Mouse (Mus musculus) CH12.LX (cell line): ENCODE measurements around the gene Usp5. TPM values are rescaled to one million over a fixed set of nuclear protein-coding genes. Genes with fewer than 3 reads are reported as not detected.

Experiments
- DNase-seq: peaks from one replicate; pipeline ENCODE4 v3.0.0-alpha.2; 2013; ENCODE audit errors: extremely low read depth
- H3K27ac ChIP-seq: 2 replicates; pipeline ENCODE4 v1.5.1; 2012; ENCODE audit warnings: low read depth, mild to moderate bottlenecking, control low read depth, moderate library complexity; ENCODE audit not compliant: insufficient read depth
- H3K27me3 ChIP-seq: replicated peaks from 2 replicates; pipeline ENCODE3; 2012; ENCODE audit warnings: inconsistent platforms
- H3K36me3 ChIP-seq, 2 experiments: replicated peaks in 1 of 2; 2 replicates each; pipeline versions ENCODE3 to v1.6.1; 2012; ENCODE audit warnings: inconsistent platforms in 1 of 2, low read length in 1 of 2, mild to moderate bottlenecking in 1 of 2, mixed read lengths in 1 of 2, moderate library complexity in 1 of 2; ENCODE audit not compliant: control insufficient read depth in 1 of 2, insufficient read depth in 1 of 2
- H3K4me1 ChIP-seq, 2 experiments: 2 replicates each; pipeline ENCODE4 v1.6.1; 2012; ENCODE audit warnings: inconsistent platforms in 1 of 2, moderate library complexity in 1 of 2; ENCODE audit not compliant: insufficient read depth in 2 of 2, control insufficient read depth in 1 of 2
- H3K4me2 ChIP-seq: 2 replicates; pipeline ENCODE4 v1.6.1; 2012; ENCODE audit warnings: low read depth, mild to moderate bottlenecking, control low read depth; ENCODE audit not compliant: poor library complexity, insufficient read depth, severe bottlenecking
- H3K4me3 ChIP-seq, 3 experiments: fragments of 150-350 bp in 1 of 3; sonication (generic) in 1 of 3; replicated peaks in 1 of 3; 2 replicates each; pipeline versions ENCODE3 to v1.5.1; 2011 to 2012; ENCODE audit warnings: low read depth in 2 of 3, low read length in 2 of 3, mild to moderate bottlenecking in 2 of 3, moderate library complexity in 2 of 3, control low read depth in 1 of 3, improper control_type of control experiment in 1 of 3, inconsistent platforms in 1 of 3, mixed read lengths in 1 of 3; ENCODE audit not compliant: poor library complexity in 1 of 3
- H3K79me2 ChIP-seq: replicated peaks from 2 replicates; pipeline ENCODE4 v1.6.1; 2012; ENCODE audit warnings: mild to moderate bottlenecking, moderate library complexity; ENCODE audit not compliant: control insufficient read depth, poor library complexity, insufficient read depth, severe bottlenecking; ENCODE audit errors: extremely low read depth
- H3K9ac ChIP-seq: 2 replicates; pipeline ENCODE4 v1.6.1; 2012; ENCODE audit warnings: low read depth, mild to moderate bottlenecking, control low read depth, moderate library complexity; ENCODE audit not compliant: insufficient read depth
- H3K9me3 ChIP-seq: replicated peaks from 2 replicates; pipeline ENCODE3; 2012; ENCODE audit warnings: low read length, inconsistent platforms, mixed read lengths
- BHLHE40 ChIP-seq: IDR thresholded peaks from 2 replicates; pipeline ENCODE4 v1.6.1; 2011; ENCODE audit warnings: mild to moderate bottlenecking, low read depth, low read length, improper control_type of control experiment
- ELF1 ChIP-seq: IDR thresholded peaks from 2 replicates; pipeline ENCODE4 v1.6.1; 2014; ENCODE audit warnings: low read depth, mild to moderate bottlenecking, inconsistent platforms, low read length, improper control_type of control experiment
- EP300 ChIP-seq: IDR thresholded peaks from 2 replicates; pipeline ENCODE4 v1.6.1; 2011; ENCODE audit warnings: low read length, improper control_type of control experiment
- ETS1 ChIP-seq: conservative IDR thresholded peaks from 2 replicates; pipeline ENCODE4 v1.6.1; 2012; ENCODE audit warnings: low read depth, mild to moderate bottlenecking, inconsistent platforms, low read length, improper control_type of control experiment, moderate library complexity
- GABPA ChIP-seq: IDR thresholded peaks from 2 replicates; pipeline ENCODE4 v1.6.1; 2012; ENCODE audit warnings: low read depth, low read length, improper control_type of control experiment, inconsistent platforms; ENCODE audit not compliant: insufficient replicate concordance
- HCFC1 ChIP-seq: IDR thresholded peaks from 2 replicates; pipeline ENCODE4 v1.6.1; 2012; ENCODE audit warnings: low read depth, mild to moderate bottlenecking, inconsistent platforms, low read length, improper control_type of control experiment
- IRF4 ChIP-seq: IDR thresholded peaks from 2 replicates; pipeline ENCODE4 v1.6.1; 2014; ENCODE audit warnings: low read depth, mild to moderate bottlenecking, inconsistent platforms, low read length, improper control_type of control experiment
- JUN ChIP-seq: IDR thresholded peaks from 2 replicates; pipeline ENCODE4 v1.6.1; 2011; ENCODE audit warnings: low read depth, mild to moderate bottlenecking, low read length, improper control_type of control experiment, moderate library complexity; ENCODE audit not compliant: insufficient read depth
- JUND ChIP-seq: conservative IDR thresholded peaks from 2 replicates; pipeline ENCODE4 v1.6.1; 2011; ENCODE audit warnings: low read depth, low read length, improper control_type of control experiment
- KAT2A ChIP-seq: IDR thresholded peaks from 2 replicates; pipeline ENCODE4 v1.6.1; 2012; ENCODE audit warnings: low read length, improper control_type of control experiment, inconsistent platforms; ENCODE audit not compliant: insufficient replicate concordance
- MAFK ChIP-seq: IDR thresholded peaks from 2 replicates; pipeline ENCODE4 v1.6.1; 2011; ENCODE audit warnings: low read length, improper control_type of control experiment; ENCODE audit not compliant: insufficient replicate concordance
- MEF2A ChIP-seq: IDR thresholded peaks from 2 replicates; pipeline ENCODE4 v1.6.1; 2014; ENCODE audit warnings: low read depth, mild to moderate bottlenecking, inconsistent platforms, low read length, improper control_type of control experiment, borderline replicate concordance
- MXI1 ChIP-seq: IDR thresholded peaks from 2 replicates; pipeline ENCODE4 v1.6.1; 2011; ENCODE audit warnings: mild to moderate bottlenecking, low read depth, low read length, improper control_type of control experiment
- MYC ChIP-seq: IDR thresholded peaks from 2 replicates; pipeline ENCODE4 v1.6.1; 2011; ENCODE audit warnings: low read depth, mild to moderate bottlenecking, improper control_type of control experiment, low read length
- NELFE ChIP-seq: IDR thresholded peaks from 2 replicates; pipeline ENCODE4 v1.6.1; 2011; ENCODE audit warnings: low read depth, low read length, improper control_type of control experiment
- NRF1 ChIP-seq: IDR thresholded peaks from 2 replicates; pipeline ENCODE4 v1.6.1; 2014; ENCODE audit warnings: low read depth, mild to moderate bottlenecking, inconsistent platforms, low read length, improper control_type of control experiment, moderate library complexity
- POLR2A ChIP-seq: IDR thresholded peaks from 2 replicates; pipeline ENCODE4 v1.6.1; 2011; ENCODE audit warnings: low read depth, mild to moderate bottlenecking, improper control_type of control experiment, low read length
- POLR2AphosphoS2 ChIP-seq: IDR thresholded peaks from 2 replicates; pipeline ENCODE4 v1.6.1; 2011; ENCODE audit warnings: low read depth, low read length, improper control_type of control experiment
- RAD21 ChIP-seq: IDR thresholded peaks from 2 replicates; pipeline ENCODE4 v1.6.1; 2011; ENCODE audit warnings: low read depth, mild to moderate bottlenecking, low read length, improper control_type of control experiment, moderate library complexity
- RCOR1 ChIP-seq: conservative IDR thresholded peaks from 2 replicates; pipeline ENCODE4 v1.6.1; 2012; ENCODE audit warnings: low read depth, mild to moderate bottlenecking, inconsistent platforms, low read length, improper control_type of control experiment
- SMC3 ChIP-seq: IDR thresholded peaks from 2 replicates; pipeline ENCODE4 v1.6.1; 2011; ENCODE audit warnings: low read depth, low read length, improper control_type of control experiment
- TBP ChIP-seq: conservative IDR thresholded peaks from 2 replicates; pipeline ENCODE4 v1.6.1; 2011; ENCODE audit warnings: low read depth, low read length, improper control_type of control experiment
- TCF12 ChIP-seq: IDR thresholded peaks from 2 replicates; pipeline ENCODE4 v1.6.1; 2014; ENCODE audit warnings: low read depth, mild to moderate bottlenecking, inconsistent platforms, low read length, improper control_type of control experiment
- UBTF ChIP-seq: IDR thresholded peaks from 2 replicates; pipeline ENCODE4 v1.6.1; 2012; ENCODE audit warnings: low read depth, mild to moderate bottlenecking, inconsistent platforms, low read length, improper control_type of control experiment, moderate library complexity
- USF1 ChIP-seq: IDR thresholded peaks from 2 replicates; pipeline ENCODE4 v1.6.1; 2014; ENCODE audit warnings: low read depth, mild to moderate bottlenecking, inconsistent platforms, low read length, improper control_type of control experiment
- USF2 ChIP-seq: conservative IDR thresholded peaks from 2 replicates; pipeline ENCODE4 v1.6.1; 2011; ENCODE audit warnings: low read depth, low read length, improper control_type of control experiment
- ZC3H11A ChIP-seq: IDR thresholded peaks from 2 replicates; pipeline ENCODE4 v1.6.1; 2012; ENCODE audit warnings: low read depth, mild to moderate bottlenecking, inconsistent platforms, low read length, improper control_type of control experiment
- ZMIZ1 ChIP-seq: IDR thresholded peaks from 2 replicates; pipeline ENCODE4 v1.6.1; 2012; ENCODE audit warnings: low read depth, mild to moderate bottlenecking, inconsistent platforms, low read length, improper control_type of control experiment
- ZNF384 ChIP-seq: IDR thresholded peaks from 2 replicates; pipeline ENCODE4 v1.6.1; 2012; ENCODE audit warnings: low read depth, low read length, improper control_type of control experiment, inconsistent platforms
- dilution Hi-C: fragments of 300-500 bp; cut with MboI; formaldehyde crosslinking; loops from 2 replicates; pipeline ENCODE4 v1.14.3; 2020; ENCODE audit warnings: low sequenced_read_pairs; ENCODE audit not compliant: extremely low pct_unique_long_range_greater_than_20kb, extremely low pct_ligation_motif_present
- in situ Hi-C: fragments of 300-500 bp; cut with MboI; formaldehyde crosslinking; loops from 3 replicates; pipeline ENCODE4 v1.14.3; 2019; ENCODE audit warnings: low sequenced_read_pairs, low pct_ligation_motif_present, low pct_unique_long_range_greater_than_20kb, mixed read lengths
- polyA plus RNA-seq: library from polyadenylated mRNA; unstranded; fragments of >175 nt; gene quantifications from 2 replicates; pipeline ENCODE4 v1.2.1, GENCODE M21; 2012; ENCODE audit warnings: low read depth; ENCODE audit not compliant: insufficient read length
- total RNA-seq, 2 experiments: library from RNA; depleted of rRNA; stranded (reverse); fragments of 300-350 nt in 1 of 2; fragments of >200 nt in 1 of 2; gene quantifications; 2 replicates each; pipeline ENCODE4 v1.2.3; 2012 to 2014

The Usp5 gene
- total and polyA plus RNA-seq, 3 experiments, result 79.8 to 107 (median 103) TPM

DNA sequence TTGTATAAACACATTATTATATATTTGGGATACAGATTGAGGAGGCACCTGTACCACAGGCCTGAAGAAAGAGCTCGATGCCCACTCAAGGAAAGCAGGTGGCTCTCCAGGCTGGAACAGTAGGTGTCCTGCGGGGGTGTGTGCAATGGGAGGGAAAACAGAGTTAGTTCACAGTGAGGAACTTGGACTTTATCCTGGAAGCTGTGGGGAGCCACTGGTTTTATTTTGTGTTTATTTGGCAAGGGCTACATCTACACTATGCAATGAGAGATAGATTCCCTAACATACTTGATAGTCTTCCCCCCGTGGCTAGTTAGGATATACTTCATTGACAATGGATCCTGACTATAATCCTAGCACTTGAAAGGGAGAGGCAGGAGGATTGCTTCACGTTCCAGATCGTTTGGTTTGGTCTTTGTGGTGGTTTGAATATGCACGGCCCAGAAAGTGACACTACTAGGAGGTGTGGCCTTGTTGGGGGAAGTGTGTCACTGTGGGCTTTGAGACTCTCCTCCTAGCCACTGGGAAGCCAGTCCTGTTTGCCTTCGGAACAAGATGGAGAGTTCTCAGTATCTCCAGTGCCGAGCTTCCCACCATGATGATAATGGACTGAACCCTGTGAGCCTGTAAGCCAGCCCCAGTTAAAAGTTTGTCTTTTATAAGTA, 42.4 kb downstream of the Usp5 start:
- H3K79me2 ChIP-seq, result no peaks in the 10 kb centered on the region
- no peak overlapping the region; the same call in 1 of the 2 replicates for H3K4me2 ChIP-seq
- TF ChIP-seq POLR2AphosphoS2 (no peak), MYC (no peak), ELF1 (peak; percentile 39; the same call in 1 of the 2 replicates), NELFE (0 out of 2 replicates have a peak, but pooled peaks have one; percentile 42), JUND (no peak), POLR2A (peak; percentile 75), ZMIZ1 (0 out of 2 replicates have a peak, but pooled peaks have one; percentile 31), MXI1 (peak; percentile 55; the same call in 1 of the 2 replicates), TBP (peak; percentile 85), JUN (no peak), GABPA (no peak), BHLHE40 (peak; percentile 41), MEF2A (peak; percentile 19; the same call in 1 of the 2 replicates), EP300 (no peak)
- dilution Hi-C loops, result no loop called here
- no peak overlapping the region for H3K27ac ChIP-seq
- H3K4me3 ChIP-seq, result peak overlapping the region in 2 of 3 experiments; percentile 42 to 50
- H3K9me3 ChIP-seq, result no peaks in the 10 kb centered on the region
- H3K4me1 ChIP-seq, result peaks cover 7 to 22% of the 10 kb centered on the region in 2 experiments; a peak in 3 of 4 replicates
- H3K9ac ChIP-seq, result peak overlapping the region; percentile 53
- no peaks in the 10 kb centered on the region for H3K27me3 ChIP-seq
- H3K36me3 ChIP-seq, result peaks cover 0 to 9% of the 10 kb centered on the region in 2 experiments
- in situ Hi-C loops, result no loop called here
- DNase-seq, result peak; percentile 76

DNA sequence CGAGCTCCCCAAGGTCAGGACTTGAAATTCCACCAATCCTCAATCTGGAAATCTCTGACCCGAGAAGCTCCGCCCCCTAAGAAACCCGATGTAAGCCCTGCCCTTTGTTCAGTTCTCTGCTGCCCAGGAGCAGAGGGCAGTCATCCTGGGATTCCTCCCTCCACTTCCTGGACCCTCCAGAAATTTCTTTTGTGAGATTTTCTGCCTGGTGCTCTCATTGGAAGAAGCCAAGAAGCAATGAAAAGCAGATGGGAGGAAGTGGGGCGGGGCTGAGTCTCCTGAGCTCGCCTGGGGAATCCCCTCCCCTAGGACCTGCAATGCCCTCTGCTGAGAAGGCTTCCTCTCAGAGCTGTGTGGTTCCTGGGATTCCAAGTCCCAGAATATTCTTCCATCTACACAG, 46.8 kb downstream of the Usp5 start:
- H3K4me1 ChIP-seq, result peaks cover 9 to 16% of the 10 kb centered on the region in 2 experiments; a peak in 3 of 4 replicates
- no peaks in the 10 kb centered on the region for H3K36me3 ChIP-seq
- dilution Hi-C loops, result no loop called here
- H3K79me2 ChIP-seq, result no peaks in the 10 kb centered on the region
- in situ Hi-C loops, result no loop called here
- H3K4me2 ChIP-seq, result peak overlapping the region; percentile 46
- peak overlapping the region; percentile 31 to 53 (median 52) for H3K4me3 ChIP-seq
- H3K27ac ChIP-seq, result no peak overlapping the region
- peaks cover 9% of the 10 kb centered on the region for H3K27me3 ChIP-seq
- peak overlapping the region; percentile 32; the same call in 1 of the 2 replicates for H3K9ac ChIP-seq
- H3K9me3 ChIP-seq, result no peaks in the 10 kb centered on the region
- peak; percentile 76 for DNase-seq
- TF ChIP-seq ZNF384 (no peak), SMC3 (no peak), ETS1 (no peak; the same call in 1 of the 2 replicates), NRF1 (no peak), ZC3H11A (no peak), USF2 (no peak), RAD21 (no peak), JUN (no peak), POLR2A (peak; percentile 72), HCFC1 (peak; percentile 58), ZMIZ1 (0 out of 2 replicates have a peak, but pooled peaks have one; percentile 48), MXI1 (peak; percentile 54; the same call in 1 of the 2 replicates), ELF1 (peak; percentile 78), MAFK (no peak), USF1 (no peak), IRF4 (peak; percentile 52; the same call in 1 of the 2 replicates), NELFE (peak; percentile 78), KAT2A (no peak), UBTF (no peak), RCOR1 (peak; percentile 53; the same call in 1 of the 2 replicates), GABPA (no peak), MEF2A (no peak), TCF12 (peak; percentile 79), POLR2AphosphoS2 (no peak; the same call in 1 of the 2 replicates)
